Mouse (Mus musculus) lung, adult 18-20 months (tissue): Measurements from ENCODE around the gene Ugt1a7c.
A peak's percentile ranks its signal among the peaks of the same experiment; 100 is the strongest.
"Not testable (repeated sequence)": the region's sequence is repeated elsewhere in the genome, so short reads cannot be mapped to it uniquely, and the experiment has no call there.

Experiments
- DNase-seq, 2 experiments: peaks; one replicate each; pipeline ENCODE4 v3.0.0; 2022; ENCODE audit warnings: mixed read lengths in 2 of 2

Ugt1a7c gene

GRCm38 (mm10) chr1:88199996-88200395 lies 105.1 kb downstream of the Ugt1a7c start:
- DNase-seq = no peak

GRCm38 (mm10) chr1:88200456-88200855 lies 105.6 kb downstream of the Ugt1a7c start, which contains the start of gene Ugt1a2:
Ugt1a2 (plus strand) TSS chr1:88200601.
- no peak for DNase-seq

- peak; percentile 74 to 79 for DNase-seq
Measured at GRCm38 (mm10) chr1:88205294-88205922, 110.5 kb downstream of the Ugt1a7c start, which contains the start of gene Dnajb3. Dnajb3 (minus strand) TSS chr1:88205782.

- DNase-seq = no peak
Measured at GRCm38 (mm10) chr1:88206843-88207479, 112.1 kb downstream of the Ugt1a7c start.

- peak in 1 of 2 experiments; percentile 6 for DNase-seq
Measured at GRCm38 (mm10) chr1:88211812-88212211, 117.0 kb downstream of the Ugt1a7c start, which contains the start of gene Ugt1a1. Ugt1a1 (plus strand) TSS chr1:88211959.

GRCm38 (mm10) chr1:88212341-88213045 lies 117.6 kb downstream of the Ugt1a7c start:
- no peak for DNase-seq

- no peak for DNase-seq
Measured at GRCm38 (mm10) chr1:88213061-88213460, 118.2 kb downstream of the Ugt1a7c start.

GRCm38 (mm10) chr1:88213766-88214461 lies 119.1 kb downstream of the Ugt1a7c start:
- DNase-seq = peak in 1 of 2 experiments; percentile 10

- DNase-seq = no peak
Measured at GRCm38 (mm10) chr1:88214462-88214952, 119.6 kb downstream of the Ugt1a7c start.

- DNase-seq = no peak
Measured at GRCm38 (mm10) chr1:88215466-88216380, 120.9 kb downstream of the Ugt1a7c start.

- DNase-seq = no peak
Measured at GRCm38 (mm10) chr1:88216551-88216950, 121.7 kb downstream of the Ugt1a7c start.

GRCm38 (mm10) chr1:88217144-88217543 lies 122.3 kb downstream of the Ugt1a7c start:
- DNase-seq = no peak

- no peak for DNase-seq
Measured at GRCm38 (mm10) chr1:88217576-88217975, 122.7 kb downstream of the Ugt1a7c start.

- DNase-seq = no peak
Measured at GRCm38 (mm10) chr1:88218051-88218450, 123.2 kb downstream of the Ugt1a7c start.

- no peak for DNase-seq
Measured at GRCm38 (mm10) chr1:88218591-88218990, 123.7 kb downstream of the Ugt1a7c start.

GRCm38 (mm10) chr1:88219054-88219453 lies 124.2 kb downstream of the Ugt1a7c start:
- no peak for DNase-seq

GRCm38 (mm10) chr1:88220336-88220735 lies 125.5 kb downstream of the Ugt1a7c start:
- no peak for DNase-seq

GRCm38 (mm10) chr1:88222216-88222615 lies 127.4 kb downstream of the Ugt1a7c start:
- DNase-seq = no peak

- DNase-seq = not testable (repeated sequence)
Measured at GRCm38 (mm10) chr1:88223011-88223515, 128.2 kb downstream of the Ugt1a7c start.

GRCm38 (mm10) chr1:88223591-88223990 lies 128.7 kb downstream of the Ugt1a7c start:
- DNase-seq = peak in 1 of 2 experiments; percentile 14

GRCm38 (mm10) chr1:88224029-88224776 lies 129.3 kb downstream of the Ugt1a7c start:
- peak; percentile 80 to 83 for DNase-seq
